Mouse (Mus musculus) kidney, adult 2 months (tissue): ENCODE measurements around the gene Tle1. TPM values are rescaled to one million over a fixed set of nuclear protein-coding genes. Genes with fewer than 3 reads are reported as not detected.

Source experiments
- DNase-seq: peaks from one replicate; pipeline ENCODE4 v3.0.0; 2021
- H3K27ac ChIP-seq: fragments of 200-500 bp; 2 replicates; pipeline ENCODE4 v1.5.1; 2012; ENCODE audit warnings: low read depth, low read length, control low read depth, inconsistent platforms; ENCODE audit not compliant: insufficient read depth
- H3K27me3 ChIP-seq: fragments of 200-500 bp; replicated peaks from 2 replicates; pipeline ENCODE4 v1.6.1; 2012; ENCODE audit warnings: mild to moderate bottlenecking, moderate library complexity, low read length, inconsistent platforms; ENCODE audit not compliant: control insufficient read depth, insufficient read depth
- H3K36me3 ChIP-seq: fragments of 200-500 bp; 2 replicates; pipeline ENCODE4 v1.6.1; 2012; ENCODE audit warnings: mild to moderate bottlenecking, moderate library complexity, low read length, inconsistent platforms; ENCODE audit not compliant: control insufficient read depth, insufficient read depth
- H3K4me1 ChIP-seq: fragments of 200-500 bp; 2 replicates; pipeline ENCODE4 v1.6.1; 2011; ENCODE audit warnings: low read length; ENCODE audit not compliant: control insufficient read depth, insufficient read depth
- H3K4me3 ChIP-seq: fragments of 200-500 bp; 2 replicates; pipeline ENCODE4 v1.5.1; 2011; ENCODE audit warnings: mild to moderate bottlenecking, low read depth, low read length, control low read depth; ENCODE audit not compliant: insufficient read depth
- CTCF ChIP-seq: fragments of 200-500 bp; conservative IDR thresholded peaks from 2 replicates; pipeline ENCODE4 v1.5.1; 2011; ENCODE audit warnings: low read depth, mild to moderate bottlenecking, control low read depth, low read length, moderate library complexity, mixed read lengths; ENCODE audit not compliant: insufficient read depth, insufficient read length
- POLR2A ChIP-seq: fragments of 200-500 bp; IDR thresholded peaks from one replicate; pipeline ENCODE4 v1.6.1; 2011; ENCODE audit warnings: low read depth, low read length, control low read depth
- WGBS: fragments of 180-500 bp; shearing (Covaris S2); methylation state at CpG from one replicate; pipeline ENCODE4 v1.1.7; 2018; 5-methylcytosine and 5-hydroxymethylcytosine counted together
- polyA plus RNA-seq: library from polyadenylated mRNA; depleted of rRNA; stranded (reverse); fragments of >200 nt; gene quantifications from 2 replicates; pipeline ENCODE4 v1.2.3, GENCODE M21; 2012; rRNA removed

Tle1 gene
- 16.8 and 20.3 TPM in 2 replicates for polyA plus RNA-seq

DNA sequence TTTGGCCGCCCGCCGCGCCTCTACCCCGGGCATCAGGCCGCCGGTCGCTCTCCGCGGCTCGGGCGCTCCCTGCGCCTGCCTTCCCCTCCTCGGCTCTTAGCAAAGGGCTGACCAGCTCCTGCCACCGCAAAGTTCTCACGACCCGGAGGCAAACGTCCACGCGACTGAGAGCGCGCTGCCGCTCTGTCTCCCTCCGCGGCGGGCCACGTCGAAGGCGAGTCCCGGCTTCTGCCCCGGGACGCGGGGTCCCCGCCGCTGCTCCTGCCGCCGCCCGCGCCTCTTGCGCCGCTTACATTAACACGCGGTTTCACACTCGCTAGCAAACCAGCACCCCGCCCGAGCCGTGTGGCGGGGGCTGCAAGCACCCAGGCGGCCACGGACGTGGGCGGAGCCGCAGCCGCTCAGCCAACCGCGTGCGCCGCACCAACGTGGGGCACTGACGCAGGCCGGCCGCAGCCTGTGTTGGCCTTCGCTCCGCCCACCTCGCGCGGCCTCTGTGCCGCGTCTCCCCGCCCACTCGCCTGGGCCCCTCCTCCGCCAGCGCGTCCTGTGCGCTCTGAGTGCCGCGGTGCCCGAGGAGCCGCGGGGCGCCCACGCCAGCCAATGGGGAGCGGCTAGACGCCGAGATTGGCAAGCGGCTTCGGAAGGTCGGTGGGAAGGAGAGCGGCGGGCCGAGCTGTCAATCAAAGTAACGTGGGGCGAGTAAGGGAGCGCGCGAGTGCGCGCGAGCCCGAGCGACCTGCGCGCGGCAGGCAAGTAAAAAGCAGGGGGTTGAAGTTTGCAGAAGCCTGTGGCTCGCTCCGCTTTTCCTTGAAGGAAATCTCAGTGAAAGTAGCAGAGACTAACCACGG, at the start of gene Tle1:
TSS of gene Tle1 (minus strand) at position 361 of the 851 bp plus-strand sequence.
- peak within 1 kb of the TSS; percentile 70 for H3K27ac ChIP-seq
- peak; percentile 100 for DNase-seq
- no peaks in the 10 kb centered on the region for H3K27me3 ChIP-seq
- WGBS, result under 1% methylated on average over 107 of the region's 107 CpGs
- H3K4me3 ChIP-seq, result peak within 1 kb of the TSS; percentile 71
- peaks cover 3% of the 10 kb centered on the region; the same call in 1 of the 2 replicates for H3K4me1 ChIP-seq
- no peak for TF ChIP-seq CTCF
- TF ChIP-seq POLR2A, result peak; percentile 27
- no peaks in the 10 kb centered on the region for H3K36me3 ChIP-seq

DNA sequence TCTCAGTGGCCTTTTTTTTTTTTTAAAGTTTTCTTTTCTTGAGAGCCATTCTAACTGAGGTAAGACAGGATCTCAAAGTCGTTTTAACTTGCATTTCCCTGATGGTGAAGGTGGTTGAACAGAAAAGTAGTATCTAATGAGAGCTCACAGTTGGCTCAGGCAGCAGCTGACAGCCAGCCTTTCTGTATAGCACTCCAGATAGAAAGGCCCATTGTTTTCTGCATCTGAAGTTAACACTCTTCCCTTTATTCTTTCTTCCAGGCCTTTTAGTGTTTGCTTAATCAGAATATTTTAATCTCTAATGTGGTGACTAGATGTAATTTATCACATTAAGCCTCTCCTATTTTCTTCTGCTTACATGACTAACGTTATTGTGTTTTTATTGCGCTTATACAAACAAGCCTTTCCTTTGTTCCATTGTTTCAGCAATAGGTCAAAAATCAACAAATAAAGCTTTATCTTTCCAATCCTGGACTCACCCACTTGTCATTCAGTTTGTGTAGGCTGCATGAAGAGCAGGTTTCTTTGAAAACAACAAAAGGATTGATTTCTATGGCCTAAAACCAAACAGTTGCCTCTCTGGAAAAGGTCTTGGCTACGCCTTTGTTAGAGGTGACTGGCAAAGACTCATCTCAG, 33.0 kb upstream of the Tle1 start:
- no peak for TF ChIP-seq CTCF
- TF ChIP-seq POLR2A, result no peak
- no peak overlapping the region for H3K27ac ChIP-seq
- H3K36me3 ChIP-seq, result no peaks in the 10 kb centered on the region
- no peak overlapping the region for H3K4me3 ChIP-seq
- no peaks in the 10 kb centered on the region for H3K4me1 ChIP-seq
- H3K27me3 ChIP-seq, result no peaks in the 10 kb centered on the region
- 61% methylated on average over 4 of the region's 4 CpGs for WGBS
- DNase-seq, result no peak

DNA sequence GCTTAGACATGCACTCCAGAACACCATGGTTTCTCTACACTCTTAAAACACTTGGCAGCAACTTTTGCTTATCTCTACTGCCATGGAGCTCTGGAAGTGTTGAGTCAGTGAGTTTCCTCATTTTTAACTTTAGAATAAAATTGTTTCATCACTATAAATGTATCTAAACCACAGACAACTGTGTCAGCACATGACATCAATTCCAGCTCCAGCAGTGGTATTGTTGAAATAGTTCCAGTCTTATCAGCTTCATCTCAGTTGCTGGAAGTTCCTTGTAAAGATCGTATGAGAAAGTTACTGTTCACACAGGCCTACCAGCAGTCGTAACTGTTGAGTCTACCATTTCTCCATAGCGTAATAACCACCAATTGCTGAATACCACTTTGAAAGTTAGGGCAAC, 31.5 kb upstream of the Tle1 start:
- Histone ChIP-seq H3K36me3 (no peaks in the 10 kb centered on the region), H3K27me3 (no peaks in the 10 kb centered on the region), H3K4me1 (no peaks in the 10 kb centered on the region), H3K4me3 (no peak overlapping the region), H3K27ac (no peak overlapping the region)
- no peak for TF ChIP-seq CTCF
- TF ChIP-seq POLR2A, result no peak
- DNase-seq, result no peak
- WGBS, result 75% methylated on average over 3 of the region's 3 CpGs

DNA sequence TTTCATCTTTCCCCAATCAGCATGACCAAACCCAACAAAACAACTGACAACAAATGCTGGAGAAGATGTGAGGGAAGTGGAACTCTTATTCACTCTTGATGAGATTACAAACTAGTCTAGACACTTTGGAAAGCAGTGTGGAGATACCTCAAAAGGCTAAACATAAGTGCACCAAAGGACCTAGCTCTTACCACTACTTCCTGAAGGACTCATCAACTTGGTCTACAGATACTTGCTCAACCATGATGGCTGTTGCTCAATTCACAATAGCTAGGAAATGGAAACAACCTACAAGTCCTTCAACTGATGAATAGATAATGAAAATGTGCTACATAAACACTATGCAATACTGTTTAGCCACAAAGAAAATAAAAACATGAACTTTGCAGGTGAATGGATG, 30.1 kb upstream of the Tle1 start:
- Histone ChIP-seq H3K27me3 (no peaks in the 10 kb centered on the region), H3K4me1 (no peaks in the 10 kb centered on the region), H3K27ac (no peak overlapping the region), H3K36me3 (no peaks in the 10 kb centered on the region), H3K4me3 (no peak overlapping the region)
- no peak for DNase-seq
- TF ChIP-seq POLR2A (no peak), CTCF (no peak)

DNA sequence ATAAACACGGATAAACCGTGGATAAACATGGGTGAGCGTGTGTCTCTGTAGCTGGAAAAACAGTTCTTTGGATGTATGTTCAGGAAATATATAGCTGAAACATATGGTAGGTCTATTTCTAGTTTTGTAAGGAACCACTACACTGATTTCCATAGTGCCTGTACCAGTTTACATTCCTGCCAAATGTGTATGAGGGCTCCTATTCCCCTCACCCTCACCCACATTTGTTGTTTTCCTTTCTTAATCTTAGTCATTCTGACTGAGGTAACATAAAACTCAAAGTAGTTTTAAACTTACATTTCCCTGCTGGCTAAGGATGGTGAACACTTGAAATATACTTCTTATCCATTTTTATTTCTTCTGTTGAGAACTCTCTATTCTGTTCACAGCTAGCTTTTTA, 20.9 kb upstream of the Tle1 start:
- 83% methylated on average over 3 of the region's 3 CpGs for WGBS
- TF ChIP-seq POLR2A (no peak), CTCF (no peak)
- H3K4me3 ChIP-seq, result no peak overlapping the region
- DNase-seq, result no peak
- no peaks in the 10 kb centered on the region for H3K27me3 ChIP-seq
- H3K36me3 ChIP-seq, result no peaks in the 10 kb centered on the region
- H3K27ac ChIP-seq, result no peak overlapping the region
- H3K4me1 ChIP-seq, result no peaks in the 10 kb centered on the region

DNA sequence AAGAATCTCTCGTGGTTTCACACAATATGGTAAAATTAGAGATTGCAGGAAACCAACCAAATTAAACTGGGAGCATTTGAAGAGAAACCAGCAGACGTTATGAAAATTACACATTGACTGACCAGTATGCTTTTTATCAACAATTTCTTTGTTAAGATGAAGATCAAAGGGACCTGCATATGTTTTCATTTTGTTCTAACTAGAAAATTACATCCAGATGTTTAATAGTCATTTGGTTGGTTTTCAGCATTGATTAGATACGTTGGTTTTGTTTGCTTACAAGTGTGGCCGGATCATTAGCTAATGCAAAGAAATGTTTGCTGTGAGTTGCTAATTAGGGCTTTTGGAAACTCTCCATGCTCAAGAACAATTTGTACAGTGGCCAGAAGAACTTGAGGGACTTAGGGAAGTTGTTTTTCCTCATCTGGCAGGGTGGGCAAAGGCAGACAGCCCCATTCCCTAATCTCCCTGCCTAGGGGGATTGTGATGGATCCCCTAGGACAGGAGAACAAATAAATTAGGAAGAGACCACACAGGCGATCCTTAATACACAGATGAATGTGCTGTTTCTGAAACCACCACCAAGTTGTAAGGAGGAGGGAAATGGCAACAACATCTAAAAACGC, 3.8 kb upstream of the Tle1 start:
- Histone ChIP-seq H3K4me1 (no peaks in the 10 kb centered on the region), H3K4me3 (no peak overlapping the region), H3K27me3 (no peaks in the 10 kb centered on the region), H3K27ac (no peak overlapping the region), H3K36me3 (no peaks in the 10 kb centered on the region)
- 64% methylated on average over 6 of the region's 6 CpGs for WGBS
- TF ChIP-seq POLR2A (no peak), CTCF (no peak)
- DNase-seq, result no peak

DNA sequence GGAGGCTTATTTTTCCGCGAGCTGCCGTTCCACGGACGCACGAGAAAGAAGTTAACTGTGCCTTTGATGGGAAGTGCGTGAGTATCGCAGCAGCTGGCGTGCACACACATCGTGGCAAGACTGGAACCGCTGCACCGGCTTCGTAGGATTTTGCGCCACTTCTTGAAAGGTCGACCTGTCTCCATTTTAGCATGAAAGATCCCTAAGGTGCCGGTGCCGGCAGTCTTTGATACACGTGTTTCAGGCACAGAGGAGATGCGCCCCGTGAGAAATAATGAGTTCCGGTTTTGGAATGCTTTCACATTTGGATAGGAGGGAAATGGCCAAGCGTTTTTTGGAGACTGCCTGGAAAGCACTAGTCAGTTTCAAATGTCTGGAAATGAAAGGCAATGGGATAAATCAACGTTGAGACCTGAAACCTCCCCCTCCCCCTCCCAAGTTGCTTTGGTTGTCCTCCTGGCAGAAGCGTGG, 837 bp upstream of the Tle1 start:
- WGBS, result under 1% methylated on average over 24 of the region's 24 CpGs
- H3K4me1 ChIP-seq, result peaks cover 3% of the 10 kb centered on the region; the same call in 1 of the 2 replicates
- TF ChIP-seq CTCF (no peak), POLR2A (no peak)
- peak; percentile 63 for DNase-seq
- H3K36me3 ChIP-seq, result no peaks in the 10 kb centered on the region
- peak overlapping the region; percentile 26 for H3K27ac ChIP-seq
- peak overlapping the region; percentile 62 for H3K4me3 ChIP-seq
- H3K27me3 ChIP-seq, result no peaks in the 10 kb centered on the region
